Mouse (Mus musculus): ENCODE measurements around the gene D630036H23Rik. TPM values are rescaled to one million over a fixed set of nuclear protein-coding genes. Genes with fewer than 3 reads are reported as not detected.
"Not testable (repeated sequence)": the region's sequence is repeated elsewhere in the genome, so short reads cannot be mapped to it uniquely, and the experiment has no call there.

Gene D630036H23Rik
- polyA plus RNA-seq, 1 experiment from 2014 or later: 2.1 TPM

DNA sequence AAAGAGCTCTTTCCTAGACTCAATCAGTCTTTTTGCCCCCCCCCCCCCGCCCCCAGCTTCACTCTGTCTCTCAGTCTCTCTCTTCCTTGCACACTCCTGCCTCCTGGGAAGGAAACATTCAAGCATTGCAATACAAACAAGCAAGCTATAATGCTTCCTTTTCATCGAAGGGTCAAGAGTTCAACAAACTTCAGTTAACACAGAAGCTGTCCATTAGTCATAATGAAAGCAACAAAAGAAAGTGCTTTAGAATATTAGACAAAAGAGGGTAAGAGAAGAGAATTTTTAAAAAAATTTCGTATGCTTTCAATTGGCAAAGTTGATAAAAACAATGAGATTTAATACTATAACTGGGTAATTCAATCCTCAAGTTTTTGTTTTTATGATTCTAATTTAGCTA, 1.7 kb downstream of the D630036H23Rik start:
- Histone ChIP-seq H3K36me3 (ENCODE audit: control insufficient read depth, insufficient read depth, low read length) (no peaks in the 10 kb centered on the region), H3K4me2 (ENCODE audit: low read length) (no peak overlapping the region), H3K9me3 (replicated peaks; ENCODE audit: control insufficient read depth, low read length) (no peaks in the 10 kb centered on the region), H3K4me1 (ENCODE audit: control insufficient read depth, insufficient read depth, low read length) (peaks cover 8% of the 10 kb centered on the region), H3K27ac (ENCODE audit: low read depth, low read length) (no peak overlapping the region), H3K4me3 (ENCODE audit: low read depth, low read length) (no peak overlapping the region), H3K9ac (ENCODE audit: low read length) (no peak overlapping the region), H3K27me3 (replicated peaks; ENCODE audit: control insufficient read depth, insufficient read depth, low read length) (no peaks in the 10 kb centered on the region)
- DNase-seq (ENCODE audit: low spot score): no peak
- no peak for ATAC-seq
- 18% methylated on average over 3 of the region's 3 CpGs for WGBS

DNA sequence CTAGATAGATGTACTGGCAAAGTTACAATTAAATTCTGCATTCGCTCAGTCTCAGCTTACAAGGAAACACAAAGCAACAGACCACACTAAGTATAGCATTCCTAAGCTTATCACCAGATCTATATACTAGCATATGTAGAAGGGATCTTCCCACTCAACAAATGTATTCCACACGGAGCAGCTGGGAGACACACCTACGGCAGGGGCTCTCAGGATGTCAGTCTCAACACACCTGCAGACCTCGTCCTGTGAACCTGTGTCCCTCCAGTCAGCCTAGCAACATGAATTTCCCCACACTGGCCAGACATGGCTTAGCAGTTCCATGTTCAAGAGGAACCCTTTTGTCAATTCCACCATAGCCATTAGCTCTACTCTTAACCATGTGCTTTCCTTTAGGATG, 5.6 kb downstream of the D630036H23Rik start:
- H3K27me3 ChIP-seq (replicated peaks; ENCODE audit: control insufficient read depth, insufficient read depth, low read length); DNase-seq (ENCODE audit: low spot score); H3K9ac ChIP-seq (ENCODE audit: low read length); H3K4me1 ChIP-seq (ENCODE audit: control insufficient read depth, insufficient read depth, low read length); H3K9me3 ChIP-seq (replicated peaks; ENCODE audit: control insufficient read depth, low read length); H3K36me3 ChIP-seq (ENCODE audit: control insufficient read depth, insufficient read depth, low read length); H3K4me3 ChIP-seq (ENCODE audit: low read depth, low read length); ATAC-seq; H3K27ac ChIP-seq (ENCODE audit: low read depth, low read length); H3K4me2 ChIP-seq (ENCODE audit: low read length): not testable (repeated sequence)
- WGBS: 83% methylated on average over 3 of the region's 4 CpGs

DNA sequence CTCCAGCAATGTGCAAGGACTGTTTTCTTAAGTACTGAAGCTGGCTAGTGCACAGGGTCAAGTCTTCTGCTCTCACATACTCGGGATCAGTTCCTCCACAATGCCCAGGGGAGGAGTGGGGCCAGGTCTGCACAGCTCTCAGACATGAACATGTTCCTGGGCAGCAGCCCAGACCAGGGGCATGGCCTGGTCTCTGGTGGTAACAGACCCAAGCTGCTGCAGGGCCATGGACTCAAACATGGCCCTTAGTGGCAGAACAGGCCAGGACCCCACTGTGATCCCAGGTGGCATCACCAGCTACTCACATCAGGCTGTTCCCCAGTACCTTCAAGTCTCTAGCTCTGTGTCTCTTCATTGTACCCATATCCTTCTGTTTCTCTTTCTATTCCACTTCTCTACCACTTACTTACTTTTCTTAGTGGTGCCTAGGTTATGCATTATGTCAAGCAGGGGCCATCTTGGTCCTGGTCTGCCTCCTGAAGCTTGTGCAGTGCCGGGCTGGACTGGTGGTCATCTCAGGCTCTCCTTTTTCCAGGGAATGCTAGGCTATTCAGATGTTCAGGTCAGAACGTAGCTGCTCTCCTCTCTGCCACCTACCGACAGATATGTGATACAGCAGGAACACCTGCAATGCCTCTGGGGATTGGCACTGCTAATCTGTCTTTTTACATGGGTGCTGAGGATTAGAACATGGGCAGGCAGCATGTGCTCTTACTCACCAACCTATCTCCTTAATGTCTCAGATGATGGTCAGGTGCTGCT, 8.6 kb downstream of the D630036H23Rik start:
- WGBS: 58% methylated on average over 4 of the region's 4 CpGs
- no peak for ATAC-seq

DNA sequence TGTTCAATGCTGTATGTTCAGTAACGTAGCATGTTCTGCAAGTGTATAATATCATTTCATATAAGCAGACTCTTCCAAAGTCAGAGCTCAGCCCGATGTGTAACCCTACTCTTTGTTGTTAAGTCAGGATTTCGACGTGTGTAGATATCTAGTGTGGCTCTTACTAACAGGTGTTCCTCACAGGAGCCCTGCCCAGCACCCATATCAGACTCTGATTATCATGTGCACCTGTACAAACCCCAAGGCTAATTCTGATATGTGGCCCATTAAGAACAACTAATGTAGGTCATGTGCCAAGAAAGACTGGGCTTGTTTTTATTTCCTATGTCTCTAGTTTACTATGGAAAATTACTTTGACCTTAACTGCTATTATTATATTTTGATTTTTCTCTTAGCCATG, 18.0 kb downstream of the D630036H23Rik start:
- H3K36me3 ChIP-seq (ENCODE audit: control insufficient read depth, insufficient read depth, low read length): no peaks in the 10 kb centered on the region
- H3K4me1 ChIP-seq (ENCODE audit: control insufficient read depth, insufficient read depth, low read length): no peaks in the 10 kb centered on the region
- no peaks in the 10 kb centered on the region for H3K27me3 ChIP-seq (replicated peaks; ENCODE audit: control insufficient read depth, insufficient read depth, low read length)
- no peak overlapping the region for H3K9ac ChIP-seq (ENCODE audit: low read length)
- ATAC-seq (no peak), DNase-seq (ENCODE audit: low spot score) (no peak)
- H3K4me2 ChIP-seq (ENCODE audit: low read length): no peak overlapping the region
- H3K9me3 ChIP-seq (replicated peaks; ENCODE audit: control insufficient read depth, low read length): no peaks in the 10 kb centered on the region
- no peak overlapping the region for H3K27ac ChIP-seq (ENCODE audit: low read depth, low read length)
- 93% methylated on average over 4 of the region's 4 CpGs for WGBS
- H3K4me3 ChIP-seq (ENCODE audit: low read depth, low read length): no peak overlapping the region

More for the DNA sequence above, 8.6 kb downstream of the D630036H23Rik start:
- no peaks in the 10 kb centered on the region for H3K36me3 ChIP-seq (ENCODE audit: control insufficient read depth, insufficient read depth, low read length)
- H3K9ac ChIP-seq (ENCODE audit: low read length): no peak overlapping the region
- H3K4me3 ChIP-seq (ENCODE audit: low read depth, low read length): no peak overlapping the region
- no peaks in the 10 kb centered on the region for H3K4me1 ChIP-seq (ENCODE audit: control insufficient read depth, insufficient read depth, low read length)
- H3K4me2 ChIP-seq (ENCODE audit: low read length): no peak overlapping the region
- DNase-seq (ENCODE audit: low spot score): no peak
- H3K9me3 ChIP-seq (replicated peaks; ENCODE audit: control insufficient read depth, low read length): no peaks in the 10 kb centered on the region
- H3K27ac ChIP-seq (ENCODE audit: low read depth, low read length): no peak overlapping the region
- H3K27me3 ChIP-seq (replicated peaks; ENCODE audit: control insufficient read depth, insufficient read depth, low read length): no peaks in the 10 kb centered on the region

DNA sequence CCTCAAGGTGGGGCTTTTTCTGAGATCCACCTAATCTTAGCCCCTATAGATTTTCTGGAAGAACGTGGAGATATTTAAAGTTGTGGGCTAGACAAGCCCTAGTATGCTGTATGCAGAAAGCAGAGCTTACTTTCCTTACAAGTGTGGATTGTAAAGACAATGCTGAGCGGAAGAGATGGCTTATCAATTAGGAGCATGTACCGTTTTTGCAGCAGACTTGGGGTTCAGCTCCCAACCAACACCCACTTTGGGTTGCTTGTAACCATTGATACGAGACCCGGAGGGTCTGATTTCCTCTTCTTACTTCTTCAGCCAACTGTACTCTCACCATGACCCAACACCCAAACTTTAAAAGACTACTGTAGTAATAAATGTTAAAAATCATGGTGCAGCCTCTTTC, 21.3 kb downstream of the D630036H23Rik start:
- H3K9ac ChIP-seq (ENCODE audit: low read length): no peak overlapping the region
- ATAC-seq (no peak), DNase-seq (ENCODE audit: low spot score) (no peak)
- no peak overlapping the region for H3K4me3 ChIP-seq (ENCODE audit: low read depth, low read length)
- no peak overlapping the region for H3K27ac ChIP-seq (ENCODE audit: low read depth, low read length)
- no peaks in the 10 kb centered on the region for H3K36me3 ChIP-seq (ENCODE audit: control insufficient read depth, insufficient read depth, low read length)
- no peaks in the 10 kb centered on the region for H3K9me3 ChIP-seq (replicated peaks; ENCODE audit: control insufficient read depth, low read length)
- no peak overlapping the region for H3K4me2 ChIP-seq (ENCODE audit: low read length)
- no peaks in the 10 kb centered on the region for H3K27me3 ChIP-seq (replicated peaks; ENCODE audit: control insufficient read depth, insufficient read depth, low read length)
- no peaks in the 10 kb centered on the region for H3K4me1 ChIP-seq (ENCODE audit: control insufficient read depth, insufficient read depth, low read length)
- 92% methylated on average over 5 of the region's 5 CpGs for WGBS

DNA sequence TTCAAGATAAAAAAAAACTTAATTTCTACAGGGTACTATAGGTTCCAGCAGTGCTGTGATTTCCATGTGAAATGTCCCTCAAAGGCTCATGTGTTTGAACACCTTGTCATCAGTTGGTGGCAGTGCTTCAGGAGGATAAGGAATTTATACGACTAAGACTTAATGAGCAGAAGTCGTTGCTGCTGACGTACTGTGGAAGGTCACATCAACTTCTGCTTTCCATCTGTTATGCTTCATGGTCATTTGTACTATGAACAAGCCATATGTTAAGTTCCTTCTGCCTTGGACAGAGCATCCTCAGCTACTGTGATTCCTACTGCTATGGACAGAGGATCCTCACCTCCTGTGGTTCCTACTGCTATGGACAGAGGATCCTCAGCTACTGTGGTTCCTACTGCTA, 21.9 kb downstream of the D630036H23Rik start:
- Histone ChIP-seq H3K4me1 (ENCODE audit: control insufficient read depth, insufficient read depth, low read length) (no peaks in the 10 kb centered on the region), H3K27me3 (replicated peaks; ENCODE audit: control insufficient read depth, insufficient read depth, low read length) (no peaks in the 10 kb centered on the region), H3K4me2 (ENCODE audit: low read length) (no peak overlapping the region), H3K9me3 (replicated peaks; ENCODE audit: control insufficient read depth, low read length) (no peaks in the 10 kb centered on the region), H3K36me3 (ENCODE audit: control insufficient read depth, insufficient read depth, low read length) (no peaks in the 10 kb centered on the region), H3K4me3 (ENCODE audit: low read depth, low read length) (no peak overlapping the region), H3K9ac (ENCODE audit: low read length) (no peak overlapping the region), H3K27ac (ENCODE audit: low read depth, low read length) (no peak overlapping the region)
- ATAC-seq: no peak
- WGBS: 92% methylated on average over 3 of the region's 3 CpGs
- no peak for DNase-seq (ENCODE audit: low spot score)

DNA sequence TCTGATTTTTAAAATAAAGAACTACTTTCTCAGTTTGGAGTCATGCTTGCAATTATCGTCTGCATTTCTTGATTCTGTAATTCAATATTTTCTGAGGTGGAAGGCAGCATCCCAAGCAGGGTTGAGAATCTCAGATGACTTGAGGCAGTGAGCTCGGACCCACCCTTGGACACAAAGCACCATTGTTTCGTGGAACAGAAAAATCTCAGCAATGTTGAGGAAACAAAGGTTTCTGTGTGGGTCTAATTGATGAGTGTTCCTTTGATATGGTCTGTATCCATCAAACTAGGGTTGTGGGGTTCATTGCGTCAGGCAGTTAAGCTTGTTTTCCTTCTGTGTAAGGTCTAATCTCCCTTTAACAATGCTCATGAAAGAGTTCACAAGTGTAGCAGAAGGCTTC, 37.9 kb downstream of the D630036H23Rik start:
- no peak for ATAC-seq
- 59% methylated on average over 4 of the region's 4 CpGs for WGBS
- no peaks in the 10 kb centered on the region for H3K9me3 ChIP-seq (replicated peaks; ENCODE audit: control insufficient read depth, low read length)

DNA sequence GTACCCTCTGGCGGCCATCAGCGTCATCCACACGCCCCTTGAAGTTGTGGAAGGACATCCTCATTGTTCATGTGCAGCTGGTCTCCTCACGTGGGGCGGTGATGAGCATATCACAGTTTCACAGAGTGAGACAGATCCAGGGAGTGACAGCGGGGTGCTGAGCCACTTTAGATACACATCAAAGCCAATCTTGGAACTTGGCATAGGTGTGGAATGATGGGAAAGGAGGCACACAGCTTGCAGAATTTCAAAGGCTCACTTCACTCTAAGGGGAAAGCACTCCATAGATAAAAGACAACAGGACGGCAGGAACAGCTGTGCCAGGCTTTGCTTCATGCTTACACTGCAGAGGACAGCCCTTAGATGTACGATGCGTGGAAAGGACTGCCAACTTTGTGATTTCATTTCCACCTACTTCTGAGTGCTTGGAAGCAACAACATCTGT, 48.1 kb downstream of the D630036H23Rik start:
- no peaks in the 10 kb centered on the region for H3K27me3 ChIP-seq (replicated peaks; ENCODE audit: control insufficient read depth, insufficient read depth, low read length)
- DNase-seq (ENCODE audit: low spot score) (no peak), ATAC-seq (peak; percentile 60; the same call in 1 of the 2 replicates)
- no peaks in the 10 kb centered on the region for H3K4me1 ChIP-seq (ENCODE audit: control insufficient read depth, insufficient read depth, low read length)
- no peak overlapping the region for H3K9ac ChIP-seq (ENCODE audit: low read length)
- 88% methylated on average over 9 of the region's 9 CpGs for WGBS
- no peak overlapping the region for H3K4me3 ChIP-seq (ENCODE audit: low read depth, low read length)
- no peak overlapping the region for H3K4me2 ChIP-seq (ENCODE audit: low read length)
- no peaks in the 10 kb centered on the region for H3K36me3 ChIP-seq (ENCODE audit: control insufficient read depth, insufficient read depth, low read length)
- no peak overlapping the region for H3K27ac ChIP-seq (ENCODE audit: low read depth, low read length)
- H3K9me3 ChIP-seq (replicated peaks; ENCODE audit: control insufficient read depth, low read length): no peaks in the 10 kb centered on the region

More for the DNA sequence above, 37.9 kb downstream of the D630036H23Rik start:
- Histone ChIP-seq H3K27me3 (replicated peaks; ENCODE audit: control insufficient read depth, insufficient read depth, low read length) (no peaks in the 10 kb centered on the region), H3K4me2 (ENCODE audit: low read length) (no peak overlapping the region), H3K4me1 (ENCODE audit: control insufficient read depth, insufficient read depth, low read length) (no peaks in the 10 kb centered on the region), H3K36me3 (ENCODE audit: control insufficient read depth, insufficient read depth, low read length) (no peaks in the 10 kb centered on the region), H3K27ac (ENCODE audit: low read depth, low read length) (no peak overlapping the region), H3K9ac (ENCODE audit: low read length) (no peak overlapping the region), H3K4me3 (ENCODE audit: low read depth, low read length) (no peak overlapping the region)
- DNase-seq (ENCODE audit: low spot score): no peak

DNA sequence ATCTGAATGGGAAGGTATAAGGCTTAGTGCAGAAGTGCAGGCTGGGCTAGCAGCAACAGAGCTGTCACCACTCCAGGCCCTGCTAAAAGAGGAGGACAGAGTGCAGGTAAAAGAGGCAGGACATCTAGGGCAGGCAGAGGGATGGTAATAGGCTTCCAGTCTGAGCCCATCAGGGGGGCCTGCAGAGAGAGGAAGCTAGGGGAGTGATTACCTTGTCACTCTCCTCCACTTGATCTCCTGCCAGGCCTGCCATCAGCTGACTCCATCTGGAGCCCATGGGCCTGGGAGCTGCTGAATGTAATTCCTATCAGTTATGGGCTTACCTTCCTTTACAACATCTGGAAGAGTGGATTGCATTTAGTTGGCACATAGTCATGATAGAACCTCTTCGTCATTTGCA, 49.3 kb downstream of the D630036H23Rik start:
- Histone ChIP-seq H3K4me1 (ENCODE audit: control insufficient read depth, insufficient read depth, low read length) (no peaks in the 10 kb centered on the region), H3K27ac (ENCODE audit: low read depth, low read length) (no peak overlapping the region), H3K9ac (ENCODE audit: low read length) (no peak overlapping the region), H3K27me3 (replicated peaks; ENCODE audit: control insufficient read depth, insufficient read depth, low read length) (no peaks in the 10 kb centered on the region), H3K36me3 (ENCODE audit: control insufficient read depth, insufficient read depth, low read length) (no peaks in the 10 kb centered on the region), H3K4me2 (ENCODE audit: low read length) (no peak overlapping the region), H3K9me3 (replicated peaks; ENCODE audit: control insufficient read depth, low read length) (no peaks in the 10 kb centered on the region), H3K4me3 (ENCODE audit: low read depth, low read length) (no peak overlapping the region)
- ATAC-seq (peak; percentile 26; the same call in 1 of the 2 replicates), DNase-seq (ENCODE audit: low spot score) (no peak)
- 90% methylated on average over 1 of the region's 1 CpGs for WGBS

Data from forebrain, embryonic 14.5 days (tissue).